Mouse (Mus musculus) right cerebral cortex, adult 2 months (tissue): Measurements from ENCODE around the gene Smarcd1.
"Not testable (repeated sequence)": the region's sequence is repeated elsewhere in the genome, so short reads cannot be mapped to it uniquely, and the experiment has no call there.

Source experiments
- DNase-seq, 2 experiments: peaks; one replicate each; pipeline ENCODE4 v3.0.0; 2021 to 2022; ENCODE audit warnings: low spot score in 2 of 2

Gene Smarcd1

DNA sequence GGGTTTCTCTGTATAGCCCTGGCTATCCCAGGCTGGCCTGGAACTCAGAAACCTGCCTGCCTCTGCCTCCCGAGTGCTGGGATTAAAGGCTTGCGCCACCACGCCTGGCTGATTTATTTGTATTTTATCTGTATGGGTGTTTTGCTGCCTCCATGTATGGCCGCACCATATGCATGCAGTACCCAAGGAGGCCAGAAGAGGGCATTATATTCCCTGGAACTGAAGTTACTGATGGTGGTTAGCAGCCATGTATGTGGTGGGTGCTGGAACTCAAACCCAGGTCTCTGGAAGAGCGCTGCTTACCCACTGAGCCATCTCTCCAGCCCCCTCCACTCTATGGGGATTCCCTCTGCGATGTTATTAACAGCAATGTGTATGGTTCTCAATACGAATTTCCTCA lies 19.0 kb upstream of the Smarcd1 start:
- no peak for DNase-seq

DNA sequence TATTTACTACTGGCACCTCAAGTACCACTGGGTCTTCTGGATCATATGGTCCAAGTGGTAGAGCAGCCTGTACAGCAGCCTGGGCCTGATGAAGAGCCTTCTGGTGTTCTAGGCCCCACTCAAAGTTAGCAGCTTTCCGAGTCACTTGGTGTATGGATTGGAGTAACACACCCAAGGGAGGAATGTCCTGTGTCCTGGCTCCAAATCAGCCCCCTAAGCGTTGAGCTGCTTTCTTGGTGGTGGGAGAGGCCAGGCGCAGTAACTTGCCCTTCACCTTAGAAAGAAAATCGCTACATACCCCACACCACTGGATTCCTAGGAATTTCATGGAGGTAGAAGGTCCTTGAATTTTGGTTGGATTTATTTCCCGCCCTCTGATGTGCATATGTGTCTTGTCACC lies 17.8 kb upstream of the Smarcd1 start:
- DNase-seq = no peak

DNA sequence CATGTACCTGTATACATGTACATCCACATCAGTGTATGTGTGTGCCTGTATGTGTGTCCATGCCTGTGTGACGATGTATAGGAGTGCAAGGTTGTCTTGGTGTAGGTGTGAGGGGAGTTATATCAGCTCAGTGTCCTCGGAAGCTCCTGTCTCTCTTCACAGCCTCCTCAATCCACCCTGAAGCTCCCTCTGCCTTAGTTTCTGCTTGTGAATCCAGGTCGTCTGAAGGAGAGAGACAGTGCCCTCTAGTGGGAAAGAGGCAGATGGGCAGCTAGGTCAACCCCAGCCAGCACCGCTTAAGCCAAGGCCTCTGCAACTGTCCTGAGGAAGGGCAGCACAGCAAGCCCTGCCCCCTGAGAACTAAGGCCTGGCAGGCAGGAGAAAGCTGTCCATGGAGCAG lies 13.2 kb upstream of the Smarcd1 start:
- peak; percentile 55 to 64 for DNase-seq

- DNase-seq = no peak
These were observed 11.0 kb upstream of the Smarcd1 start for GRCm38 (mm10) chr15:99690924-99691323.

- no peak for DNase-seq
These were observed 10.0 kb upstream of the Smarcd1 start for GRCm38 (mm10) chr15:99691976-99692375.

DNA sequence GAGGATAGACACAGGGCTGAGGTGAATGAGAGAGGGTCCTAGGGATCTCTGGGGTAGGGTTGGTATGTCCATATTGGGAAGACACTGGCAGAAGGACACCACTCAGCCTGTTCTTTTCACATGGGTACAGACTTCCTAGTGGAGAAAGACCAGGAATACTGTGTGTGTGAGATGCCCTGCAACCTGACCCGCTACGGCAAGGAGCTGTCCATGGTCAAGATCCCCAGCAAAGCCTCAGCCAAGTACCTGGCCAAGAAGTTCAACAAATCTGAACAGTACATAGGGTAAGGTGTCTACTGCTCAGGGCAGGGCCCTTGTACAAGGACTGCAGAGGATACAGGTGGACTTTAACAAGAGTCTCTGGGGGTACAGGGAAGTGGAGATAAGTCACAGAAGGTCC lies 4.6 kb upstream of the Smarcd1 start:
- DNase-seq = no peak

DNA sequence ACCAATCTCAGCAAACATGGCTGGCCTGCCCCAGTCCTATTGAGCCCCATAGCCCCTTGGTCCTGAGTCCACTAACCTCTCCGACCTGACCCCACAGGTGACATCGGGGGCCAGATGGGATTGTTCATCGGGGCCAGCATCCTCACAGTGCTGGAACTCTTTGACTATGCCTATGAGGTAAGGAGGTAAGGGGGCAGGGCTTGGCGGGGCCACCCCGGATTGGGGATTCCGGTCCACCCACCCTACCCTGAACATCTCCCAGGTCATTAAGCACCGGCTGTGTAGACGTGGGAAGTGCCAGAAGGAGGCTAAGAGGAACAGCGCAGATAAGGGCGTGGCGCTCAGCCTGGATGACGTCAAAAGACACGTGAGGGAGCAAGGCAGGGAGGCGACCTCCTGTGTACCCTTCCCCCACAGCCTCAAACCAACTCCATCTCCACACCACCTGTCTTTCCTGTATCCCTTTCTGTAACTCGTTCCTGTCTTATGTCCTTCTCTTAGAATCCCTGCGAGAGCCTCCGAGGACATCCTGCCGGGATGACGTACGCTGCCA lies 3.3 kb upstream of the Smarcd1 start:
- DNase-seq = no peak

- DNase-seq = no peak
These were observed 2.2 kb upstream of the Smarcd1 start for GRCm38 (mm10) chr15:99699715-99700114.

DNA sequence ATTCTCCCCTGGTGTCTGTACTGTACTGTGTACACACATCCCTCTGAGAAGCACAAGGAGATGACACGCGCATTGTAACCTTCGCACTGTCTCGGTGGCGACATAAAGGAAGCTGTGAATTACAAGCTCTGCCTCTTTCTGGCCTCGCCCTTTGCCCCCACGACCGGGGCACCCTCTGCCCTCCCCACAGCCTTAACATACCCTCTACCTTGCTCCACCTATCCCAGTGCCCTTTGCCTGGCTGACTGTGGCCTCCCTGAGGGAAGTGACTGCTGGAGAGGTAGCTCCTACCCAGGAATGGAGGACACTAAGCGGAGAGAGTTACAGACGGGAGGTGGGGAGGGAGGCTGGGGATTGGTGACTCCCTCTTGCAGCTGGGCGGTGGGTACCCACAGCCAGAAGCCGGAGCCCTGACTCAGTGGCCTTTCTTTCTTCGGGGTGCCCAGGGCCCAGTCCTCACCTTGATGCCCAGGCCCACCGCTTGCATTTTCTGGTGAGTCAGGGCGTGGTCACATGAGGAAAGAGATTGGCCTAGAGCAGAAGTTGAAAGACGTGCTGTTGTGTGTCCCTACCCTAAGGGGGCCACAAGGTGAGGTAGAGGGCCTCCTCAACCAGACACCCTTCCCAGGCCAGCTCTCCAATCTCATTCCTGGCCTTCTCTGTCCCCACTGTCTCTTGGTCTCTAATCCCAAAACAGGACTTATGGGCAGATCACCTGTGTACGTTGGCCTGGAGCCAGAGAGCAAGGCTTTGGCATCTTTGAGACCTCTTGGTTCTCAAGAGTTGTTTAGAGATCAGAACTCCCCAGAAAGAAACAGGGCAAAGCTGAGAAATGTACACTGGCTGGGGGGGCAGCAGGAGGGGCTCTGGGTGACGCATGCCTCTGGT lies 1.5 kb upstream of the Smarcd1 start:
- DNase-seq = no peak

- DNase-seq = not testable (repeated sequence)
These were observed 310 bp upstream of the Smarcd1 start for GRCm38 (mm10) chr15:99701640-99701998.

GRCm38 (mm10) chr15:99703104-99703503 lies 1.2 kb downstream of the Smarcd1 start:
- DNase-seq = no peak

DNA sequence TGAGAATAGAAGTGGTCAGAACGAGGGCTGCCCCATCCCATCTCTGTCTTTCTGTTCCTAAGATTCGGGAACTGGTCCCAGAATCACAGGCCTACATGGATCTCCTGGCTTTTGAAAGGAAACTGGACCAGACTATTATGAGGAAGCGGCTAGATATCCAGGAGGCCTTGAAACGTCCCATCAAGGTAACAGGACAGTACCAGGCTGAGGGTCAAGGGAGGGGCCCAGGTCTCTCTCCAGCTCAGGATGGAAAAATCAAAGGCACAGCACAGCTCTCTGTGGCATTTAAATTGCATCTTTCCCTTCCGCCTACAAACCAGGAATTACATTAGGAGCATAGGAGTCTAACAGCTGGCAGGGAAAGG lies 1.7 kb downstream of the Smarcd1 start:
- no peak for DNase-seq

GRCm38 (mm10) chr15:99704041-99704681 lies 2.2 kb downstream of the Smarcd1 start:
- DNase-seq = peak in 1 of 2 experiments; percentile 67

DNA sequence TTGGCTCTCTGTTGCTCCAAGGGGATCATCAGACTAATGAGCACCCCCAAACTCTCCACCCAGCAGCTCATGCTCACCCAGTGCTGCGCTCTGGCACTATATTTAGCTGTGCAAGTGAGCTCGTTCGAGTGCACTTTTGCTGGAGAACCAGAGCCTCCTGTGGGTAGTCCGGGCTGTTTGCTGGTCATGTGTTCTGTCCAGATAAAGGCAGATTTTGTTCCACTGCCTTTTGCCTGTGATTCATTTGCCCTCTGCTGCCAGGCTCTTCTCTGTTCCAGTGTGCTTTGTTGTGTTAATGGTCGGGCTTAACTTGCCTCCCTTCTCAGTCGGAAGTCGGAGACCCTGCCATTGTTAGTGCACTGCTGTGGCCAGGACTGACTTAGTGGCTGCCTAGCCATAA lies 3.0 kb downstream of the Smarcd1 start:
- DNase-seq = no peak

DNA sequence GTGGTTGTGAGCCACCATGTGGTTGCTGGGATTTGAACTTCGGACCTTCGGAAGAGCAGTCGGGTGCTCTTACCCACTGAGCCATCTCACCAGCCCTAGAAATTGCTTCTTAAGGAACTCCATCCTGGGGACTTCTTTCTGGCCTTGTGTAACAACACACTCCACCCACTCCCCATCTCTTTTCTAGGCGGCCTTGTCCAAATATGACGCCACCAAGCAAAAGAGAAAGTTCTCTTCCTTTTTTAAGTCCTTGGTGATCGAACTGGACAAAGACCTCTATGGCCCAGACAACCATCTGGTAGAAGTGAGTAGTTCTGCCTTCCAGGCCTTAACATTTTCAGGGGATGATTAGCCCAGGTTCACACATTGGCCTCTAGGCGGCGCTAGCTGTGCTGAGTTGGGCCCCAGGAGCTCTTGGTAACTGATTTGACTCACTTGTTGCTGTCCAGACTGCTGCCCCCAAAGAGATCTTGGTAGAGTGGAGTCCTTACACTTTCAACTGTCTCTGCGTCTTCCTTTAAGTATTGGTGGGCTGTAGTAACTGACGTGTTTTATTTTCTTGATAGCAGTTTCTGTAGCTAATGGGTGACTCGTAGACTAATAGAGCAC lies 3.6 kb downstream of the Smarcd1 start, which contains the start of gene Gm17349:
TSS of gene Gm17349 (minus strand) at position 51 of the 609 bp plus-strand sequence.
- no peak for DNase-seq

- DNase-seq = no peak
These were observed 6.2 kb downstream of the Smarcd1 start for GRCm38 (mm10) chr15:99708176-99708575.

- DNase-seq = no peak
These were observed 8.6 kb downstream of the Smarcd1 start for GRCm38 (mm10) chr15:99710221-99711190.

- DNase-seq = no peak
These were observed 9.6 kb downstream of the Smarcd1 start for GRCm38 (mm10) chr15:99711491-99711890.

DNA sequence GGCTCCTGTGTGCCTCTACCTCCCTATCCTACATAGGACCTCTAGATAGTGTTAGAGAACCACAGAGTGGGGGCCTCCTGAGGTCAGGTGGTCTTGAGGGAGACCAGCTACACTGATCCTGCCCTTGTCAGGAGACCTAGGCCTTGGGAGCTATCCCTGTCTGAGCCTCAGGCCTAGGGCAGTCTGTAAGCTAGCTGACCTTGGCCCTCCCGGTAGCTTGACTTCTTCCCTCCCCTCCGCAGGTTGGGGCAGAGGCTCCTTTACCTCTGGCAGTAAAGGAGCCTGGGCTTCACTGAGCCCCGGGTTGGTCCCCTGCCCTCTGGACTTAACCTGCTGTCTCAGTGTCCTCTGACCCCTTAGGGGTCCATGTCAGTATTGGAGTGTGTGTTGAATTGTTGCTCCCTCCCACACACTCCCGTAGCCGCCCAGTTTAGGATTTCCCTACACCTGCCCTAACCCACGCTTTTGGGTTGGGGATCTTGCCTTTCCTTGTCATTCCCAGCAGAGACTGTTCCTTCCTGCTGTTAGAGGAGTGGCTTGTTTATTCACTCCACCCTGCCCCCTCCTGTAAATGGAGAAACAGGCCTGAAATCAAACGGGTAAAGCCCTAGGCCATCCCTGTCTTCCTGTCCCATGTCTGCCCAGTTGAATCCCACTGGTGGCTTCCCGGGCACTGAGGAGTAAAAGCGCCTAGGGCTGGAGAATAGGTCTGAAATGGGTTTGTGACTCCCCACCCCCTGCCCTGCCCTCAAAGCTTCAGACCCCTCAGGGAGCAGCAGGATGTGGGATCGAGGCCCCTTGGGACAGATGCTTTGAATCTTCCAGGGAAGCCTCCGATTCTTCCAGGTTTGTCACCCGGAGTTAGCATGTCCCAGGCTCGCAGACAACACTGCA lies 11.0 kb downstream of the Smarcd1 start:
- peak in 1 of 2 experiments; percentile 5 for DNase-seq

- no peak for DNase-seq
These were observed 11.6 kb downstream of the Smarcd1 start for GRCm38 (mm10) chr15:99713569-99713968.
